Mouse (Mus musculus): ENCODE measurements around the gene Golim4.
"Not testable (repeated sequence)": the region's sequence is repeated elsewhere in the genome, so short reads cannot be mapped to it uniquely, and the experiment has no call there.

The Golim4 gene

DNA sequence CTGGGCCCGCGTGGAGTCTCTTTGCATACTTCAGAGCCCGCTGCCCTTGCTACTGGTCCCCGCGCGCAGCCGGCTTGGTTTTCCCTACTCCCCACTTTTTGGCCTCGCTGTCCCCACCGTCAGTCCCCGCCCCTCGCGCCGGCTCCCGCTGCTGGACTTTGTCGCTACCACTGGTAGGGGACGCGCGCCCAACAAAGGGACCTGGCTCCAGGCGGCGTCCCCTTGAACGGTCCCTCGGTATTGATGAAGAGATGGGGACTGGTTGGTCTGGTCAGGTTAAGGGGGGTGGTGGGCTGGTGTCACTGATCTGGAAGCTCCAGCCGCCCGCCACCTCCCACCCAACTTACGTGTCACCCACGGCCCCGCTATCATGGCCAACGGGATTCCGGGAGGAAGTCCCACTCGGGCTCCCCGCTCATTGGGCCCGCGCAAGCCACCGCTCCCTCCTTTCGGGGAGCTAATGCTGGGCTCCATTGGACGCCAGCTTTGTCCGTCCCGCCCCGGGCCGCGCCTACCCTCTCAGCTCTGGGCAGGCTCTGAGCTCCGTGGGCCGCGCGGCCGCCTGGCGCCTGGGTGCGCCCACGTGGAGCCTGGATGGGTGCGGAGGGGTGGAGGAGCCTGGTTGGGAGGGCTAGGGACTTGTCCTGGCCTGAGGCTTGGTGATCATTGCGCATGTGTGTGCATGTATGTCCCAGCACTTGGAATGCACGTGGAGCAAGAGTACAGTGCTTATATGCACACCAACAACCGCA lies at the start of gene Golim4:
Gene Golim4 (minus strand): TSS at position 399 of the 752 bp plus-strand sequence.
- peak; percentile 88 for DNase-seq

DNA sequence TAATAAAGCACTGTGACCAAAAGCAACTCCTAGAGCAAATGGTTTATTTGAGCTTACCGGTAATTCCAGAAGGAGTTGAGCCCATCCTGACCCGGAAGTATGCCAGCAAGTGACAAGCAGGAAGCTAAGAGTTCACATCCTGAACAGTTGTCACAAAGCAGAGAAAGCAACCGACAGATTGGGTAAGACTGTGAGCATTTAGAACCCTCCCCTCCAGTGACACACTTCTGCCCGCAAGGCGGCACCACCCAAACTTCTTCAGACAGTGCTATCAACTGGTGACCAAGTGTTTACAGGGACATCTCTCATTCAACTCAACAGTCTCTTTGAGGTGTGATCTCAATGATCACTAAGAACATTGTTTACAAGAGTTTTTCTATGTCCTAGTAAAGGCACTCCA lies 48.9 kb upstream of the Golim4 start:
- DNase-seq = no peak

DNA sequence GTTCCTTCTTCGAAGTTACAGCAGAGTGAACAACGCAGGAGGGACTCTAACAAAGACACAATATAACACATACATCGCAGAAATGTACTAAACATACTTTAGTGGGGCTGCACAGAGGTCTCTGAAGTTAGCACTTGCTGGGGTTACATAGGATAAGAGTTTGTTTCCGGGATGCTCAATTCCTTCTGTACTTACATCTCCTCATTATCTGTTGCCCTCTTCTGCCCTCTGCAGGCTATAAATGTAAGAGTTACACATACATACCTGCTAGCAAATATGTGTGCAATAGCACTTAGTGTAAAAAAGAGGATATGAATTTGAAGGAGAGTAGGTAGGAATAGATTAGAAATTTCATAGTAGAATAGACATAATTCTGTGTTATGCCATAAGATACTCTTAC lies 44.4 kb upstream of the Golim4 start:
- DNase-seq = no peak

DNA sequence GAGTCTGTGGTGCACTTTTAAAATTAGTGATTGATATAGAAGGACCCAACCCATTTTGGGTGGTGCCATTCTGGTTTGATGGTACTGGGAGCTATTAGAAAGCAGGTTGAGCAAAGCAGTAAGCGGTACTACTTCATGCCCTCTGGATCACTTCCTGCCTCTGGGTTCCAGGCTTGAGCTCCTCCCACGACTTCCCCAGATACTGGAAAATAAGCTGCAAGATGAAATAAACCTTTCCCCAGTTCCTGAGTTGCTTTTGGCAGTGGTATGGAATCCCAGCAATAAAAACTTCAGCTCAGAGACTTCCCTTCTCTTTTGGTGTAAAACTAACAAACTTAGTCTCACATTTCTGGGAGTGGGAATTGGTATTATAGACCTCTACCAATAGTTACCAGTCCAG lies 43.7 kb upstream of the Golim4 start:
- DNase-seq = no peak

DNA sequence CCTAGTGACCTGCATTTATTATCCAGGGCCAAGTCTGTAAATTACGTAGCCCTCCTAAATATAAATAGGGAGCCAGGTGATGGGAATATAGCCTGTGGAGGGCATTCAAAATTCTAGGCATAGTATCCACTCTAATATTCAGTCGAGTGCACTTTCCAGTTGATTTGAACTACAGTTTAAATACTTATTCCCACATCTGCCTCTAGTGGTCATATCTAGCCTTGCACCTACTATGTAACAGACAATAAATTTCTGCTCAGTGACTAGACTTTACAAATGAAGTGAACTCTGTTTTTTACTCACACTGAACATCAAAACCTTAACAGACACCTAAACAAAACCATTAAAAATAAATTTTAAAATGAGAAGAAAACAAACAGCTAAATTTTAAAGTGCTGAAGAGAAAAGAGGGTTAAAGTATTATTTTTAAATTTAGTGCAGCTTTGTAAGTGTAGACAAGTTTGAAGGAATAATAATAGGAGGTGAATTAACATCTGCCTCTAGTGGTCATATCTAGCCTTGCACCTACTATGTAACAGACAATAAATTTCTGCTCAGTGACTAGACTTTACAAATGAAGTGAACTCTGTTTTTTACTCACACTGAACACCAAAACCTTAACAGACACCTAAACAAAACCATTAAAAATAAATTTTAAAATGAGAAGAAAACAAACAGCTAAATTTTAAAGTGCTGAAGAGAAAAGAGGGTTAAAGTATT lies 24.4 kb upstream of the Golim4 start:
- DNase-seq = not testable (repeated sequence)

DNA sequence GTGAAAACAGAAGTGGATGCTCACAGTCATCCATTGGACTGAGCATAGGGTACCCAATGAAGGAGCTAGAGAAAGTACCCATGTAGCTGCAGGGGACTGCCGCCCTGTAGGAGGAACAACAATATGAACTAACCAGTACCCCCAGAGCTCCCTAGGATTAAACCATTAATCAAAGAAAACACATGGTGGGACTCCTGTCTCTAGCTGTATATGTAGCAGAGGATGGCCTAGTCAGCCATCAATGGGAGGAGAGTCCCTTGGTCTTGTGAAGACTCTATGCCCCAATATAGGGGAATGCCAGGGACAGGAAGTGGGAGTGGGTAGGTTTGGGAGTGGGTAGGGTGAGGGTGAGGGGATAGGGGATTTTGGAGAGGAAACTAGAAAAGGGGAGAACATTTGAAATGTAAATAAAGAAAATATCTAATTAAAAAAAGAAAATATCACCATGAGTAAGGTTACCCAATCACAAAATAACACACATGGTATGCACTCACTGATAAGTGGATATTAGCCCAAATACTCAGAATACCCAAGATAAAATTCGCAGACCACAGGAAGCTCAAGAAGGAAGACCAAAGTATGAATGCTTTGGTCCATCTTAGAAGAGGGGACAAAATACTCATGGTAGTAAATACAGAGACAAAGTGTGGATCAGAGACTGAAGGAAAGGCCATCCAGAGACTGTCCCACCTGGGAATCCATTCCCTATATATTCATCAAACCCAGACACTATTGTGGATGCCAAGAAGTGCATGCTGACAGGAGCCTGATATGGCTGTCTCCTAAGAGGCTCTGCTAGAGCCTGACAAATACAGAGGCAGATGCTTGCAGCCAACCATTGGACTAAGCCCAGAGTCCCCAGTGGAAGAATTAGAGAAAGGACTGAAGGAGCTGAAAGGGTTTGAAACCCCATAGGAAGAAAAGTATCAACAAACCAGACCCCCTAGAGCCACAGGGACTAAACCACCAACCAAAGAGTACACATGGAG lies 6.3 kb upstream of the Golim4 start:
- DNase-seq = not testable (repeated sequence)

DNA sequence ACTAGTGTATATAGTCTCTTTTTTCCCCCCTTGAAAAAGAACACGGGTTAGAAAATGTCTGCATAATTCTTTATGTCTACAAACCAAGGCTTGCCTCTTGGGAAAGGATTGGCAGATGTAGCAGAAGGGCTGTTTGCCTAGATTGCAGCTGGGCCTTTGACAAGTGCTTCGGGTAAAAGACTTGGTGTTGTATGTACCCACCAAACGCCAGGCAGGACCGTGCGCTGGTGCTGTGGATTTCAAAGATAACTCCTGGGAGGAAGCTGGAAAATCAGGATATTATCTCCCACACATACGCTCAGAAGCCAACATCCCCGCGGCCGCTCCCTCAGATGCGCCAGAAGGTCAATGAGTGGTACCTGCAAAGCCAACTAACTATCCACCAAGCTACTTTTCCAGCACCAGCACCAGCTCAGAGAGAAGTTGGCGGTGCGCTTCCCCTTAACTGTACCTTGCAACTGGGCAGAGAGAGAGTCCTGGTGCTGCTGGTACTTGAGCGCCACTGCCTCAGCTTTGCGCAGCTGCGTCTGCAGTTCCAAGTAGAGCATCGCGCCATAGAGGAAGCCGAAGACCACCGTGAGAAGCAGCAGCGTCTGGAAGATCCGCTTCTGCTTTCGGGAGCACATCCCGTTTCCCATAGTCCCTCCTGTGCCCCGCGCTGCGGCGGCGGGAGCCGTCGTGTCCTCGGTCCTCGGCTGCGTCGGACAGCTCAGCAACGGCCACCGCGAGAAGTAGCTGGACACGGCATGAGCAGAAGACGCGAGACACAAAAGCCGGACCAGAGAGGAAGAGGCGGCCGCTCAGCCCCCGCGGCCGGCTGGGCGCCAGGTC lies 873 bp downstream of the Golim4 start:
- DNase-seq = no peak

DNA sequence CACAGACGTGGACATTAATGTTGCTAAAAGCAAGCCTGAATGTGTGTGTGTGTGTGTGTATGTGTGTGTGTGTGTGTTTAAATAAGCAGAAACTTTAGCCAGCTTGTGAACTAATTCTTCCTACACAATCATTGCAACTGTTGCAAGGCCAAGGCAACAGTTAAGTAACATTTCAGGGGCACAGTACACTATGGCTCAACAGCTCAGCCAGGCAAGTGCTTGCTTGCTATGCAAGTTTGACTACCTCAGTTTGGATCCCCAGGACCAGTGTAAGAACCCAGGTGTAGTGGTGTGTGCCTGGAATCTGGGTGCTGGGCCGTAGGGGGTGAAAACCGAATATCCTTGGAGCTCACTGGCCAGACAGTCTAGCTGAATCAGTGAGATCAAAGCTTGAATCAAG lies 2.6 kb downstream of the Golim4 start:
- no peak for DNase-seq

DNA sequence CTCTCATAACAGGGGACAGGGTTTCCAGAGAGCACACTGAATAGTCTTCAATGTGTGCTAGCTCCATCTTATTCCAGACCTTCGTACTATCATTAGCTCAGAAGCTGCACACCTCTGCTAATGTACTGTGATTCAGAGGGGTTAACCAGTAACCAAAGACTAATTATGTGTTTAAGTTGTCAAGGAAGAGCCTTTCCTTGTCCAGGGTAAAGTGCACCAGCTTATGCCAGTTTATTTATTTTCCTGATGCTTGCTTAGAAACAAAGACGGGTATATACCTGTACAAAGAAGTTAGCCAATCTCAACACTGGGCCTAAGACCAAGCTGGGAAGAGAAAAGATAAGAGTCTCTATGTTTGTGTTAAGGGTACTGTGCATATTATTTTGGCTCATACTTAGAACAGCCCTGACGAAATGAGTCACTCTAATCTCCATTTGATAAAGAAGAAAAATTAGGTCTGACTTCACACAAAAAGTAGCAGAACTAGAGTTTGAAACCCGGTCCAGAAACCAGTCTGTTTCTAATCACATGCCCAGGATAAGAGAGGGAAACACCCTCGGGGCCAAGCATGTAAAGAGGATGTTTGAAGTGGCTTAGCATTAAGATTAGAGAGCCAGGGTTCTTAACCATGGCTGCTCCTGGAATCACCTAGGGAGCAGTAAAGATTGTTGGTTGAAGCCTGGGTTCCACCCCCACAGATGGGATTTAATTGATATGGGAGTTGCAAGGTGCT lies 4.3 kb downstream of the Golim4 start:
- no peak for DNase-seq

DNA sequence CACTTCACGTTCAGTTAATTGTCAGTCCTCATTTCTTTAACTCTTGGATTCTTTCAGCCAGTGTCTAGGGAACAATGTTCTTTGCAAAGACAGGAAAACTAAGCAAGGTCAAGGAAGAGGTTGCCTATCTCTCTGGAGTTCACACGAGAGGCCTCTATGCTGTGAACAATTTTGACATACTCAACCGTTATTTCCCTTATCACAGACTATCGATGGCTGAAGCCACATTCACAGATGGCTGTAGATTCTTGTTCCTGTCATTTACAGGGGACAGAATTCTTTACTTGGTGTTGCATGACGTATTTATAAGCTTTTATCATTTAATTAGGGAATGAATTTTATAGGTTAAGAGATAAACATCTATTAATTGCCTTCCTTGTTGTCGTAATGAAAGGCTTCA lies 5.9 kb downstream of the Golim4 start:
- no peak for DNase-seq

DNA sequence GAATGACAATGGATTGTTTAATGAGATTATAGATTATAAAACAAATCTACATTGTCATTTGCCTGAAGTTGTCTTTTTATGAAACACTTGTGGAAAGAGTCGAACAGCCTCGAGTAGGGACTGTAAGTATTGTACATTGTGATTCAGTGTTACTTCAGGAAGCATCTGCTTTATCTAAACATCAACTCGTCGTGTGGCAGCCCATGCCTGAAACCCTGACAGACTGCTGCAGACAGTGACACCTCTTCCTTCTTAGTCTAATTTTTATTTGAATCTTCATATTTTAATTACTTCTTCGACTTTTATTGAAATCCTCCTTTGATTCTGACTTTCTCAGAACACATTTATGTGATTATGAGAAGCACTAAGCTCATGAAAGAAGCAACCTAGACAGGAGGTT lies 7.4 kb downstream of the Golim4 start:
- no peak for DNase-seq

DNA sequence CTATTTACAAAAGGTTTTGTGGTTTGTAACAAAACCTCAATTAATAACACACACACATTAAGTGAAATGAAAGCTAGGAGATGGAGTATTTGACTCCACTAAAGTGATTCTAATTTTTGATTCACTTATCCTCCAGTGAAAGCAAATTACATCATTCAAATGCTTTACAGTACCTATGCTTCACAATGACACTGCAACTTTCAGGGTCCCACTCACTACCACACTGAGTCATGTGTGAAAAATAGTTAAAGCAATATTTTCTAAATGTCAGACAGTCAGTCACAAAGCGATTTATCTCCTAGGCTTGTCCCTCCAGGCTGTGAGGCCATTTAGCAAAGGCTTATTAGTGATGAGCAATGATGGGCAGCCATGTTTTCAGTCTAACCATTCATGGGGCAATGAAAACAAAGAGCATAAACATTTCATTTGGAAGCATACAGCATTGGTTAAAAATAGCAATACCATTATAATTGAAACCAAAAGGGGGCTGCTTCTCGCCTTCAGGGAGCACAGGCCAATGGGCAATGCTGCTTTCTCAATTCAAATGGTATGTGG lies 8.1 kb downstream of the Golim4 start:
- no peak for DNase-seq

DNA sequence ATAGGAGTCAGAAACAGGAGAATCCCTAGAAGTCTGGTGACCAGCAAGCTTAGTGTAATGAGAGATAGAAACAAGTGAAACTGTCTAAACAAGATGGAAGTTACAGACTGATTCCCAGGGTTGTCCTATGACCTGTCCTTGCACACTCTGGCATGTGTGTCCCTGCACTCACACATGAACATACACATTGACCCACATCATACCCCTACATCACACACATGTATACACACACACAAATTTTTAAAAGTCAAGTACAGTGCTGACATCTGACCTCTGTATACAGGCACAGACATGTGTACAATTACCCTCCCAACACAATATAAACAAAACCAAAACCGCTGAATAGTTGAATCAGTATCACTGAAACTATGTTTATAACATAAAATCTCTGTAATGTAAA lies 8.7 kb downstream of the Golim4 start:
- no peak for DNase-seq

DNA sequence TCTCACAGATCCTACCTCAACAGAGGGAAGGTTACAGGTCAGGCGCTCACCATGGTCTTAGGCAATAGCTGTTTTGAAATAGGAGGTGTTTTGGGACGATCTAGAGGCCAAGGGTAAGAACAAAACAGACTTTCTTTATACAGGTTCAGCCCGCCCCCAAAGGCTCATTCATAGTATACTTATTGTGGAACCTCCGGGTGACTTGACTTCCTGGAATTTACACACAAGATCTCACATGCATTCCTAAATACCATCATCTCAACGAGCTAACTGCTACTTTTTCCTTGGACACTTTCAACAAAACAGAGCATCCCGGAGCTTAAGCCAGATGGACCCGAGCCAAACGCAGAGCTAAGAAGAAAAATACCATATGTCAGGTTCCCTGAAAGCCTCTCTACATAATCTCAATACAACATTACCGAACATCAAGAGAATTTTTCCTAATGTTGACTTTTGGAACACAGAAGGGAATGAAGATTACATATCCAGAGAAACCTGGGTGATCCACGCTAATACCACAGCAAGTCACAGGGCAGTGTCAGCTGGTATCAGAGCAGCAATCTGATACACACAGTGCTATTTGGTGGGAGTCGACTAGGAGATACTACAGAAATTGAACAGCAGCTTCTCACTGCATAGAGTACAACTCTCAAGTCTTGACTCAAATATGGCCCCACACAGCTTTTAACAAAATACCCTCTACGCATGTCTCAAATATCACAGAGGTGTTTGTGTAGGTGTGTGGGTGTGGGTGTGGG lies 14.3 kb downstream of the Golim4 start:
- DNase-seq = no peak

DNA sequence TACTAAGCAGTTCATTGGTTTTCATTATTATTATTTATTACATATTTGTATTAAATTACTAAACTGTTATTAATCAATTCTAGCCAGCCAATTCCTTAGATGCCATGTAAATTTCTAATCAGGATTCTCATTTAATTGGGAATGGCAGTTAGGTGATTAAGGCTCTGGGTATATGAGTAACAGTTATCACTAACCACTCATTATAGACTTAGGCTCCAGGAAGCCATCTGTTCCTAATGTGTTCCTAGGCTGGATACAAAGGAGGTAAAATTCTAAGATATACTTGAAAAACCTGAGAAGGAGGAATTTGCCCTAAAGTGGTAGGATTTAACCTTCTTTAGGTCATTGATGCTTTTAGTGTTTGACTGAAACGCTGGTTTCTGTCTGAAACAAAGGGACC lies 14.9 kb downstream of the Golim4 start:
- DNase-seq = no peak

DNA sequence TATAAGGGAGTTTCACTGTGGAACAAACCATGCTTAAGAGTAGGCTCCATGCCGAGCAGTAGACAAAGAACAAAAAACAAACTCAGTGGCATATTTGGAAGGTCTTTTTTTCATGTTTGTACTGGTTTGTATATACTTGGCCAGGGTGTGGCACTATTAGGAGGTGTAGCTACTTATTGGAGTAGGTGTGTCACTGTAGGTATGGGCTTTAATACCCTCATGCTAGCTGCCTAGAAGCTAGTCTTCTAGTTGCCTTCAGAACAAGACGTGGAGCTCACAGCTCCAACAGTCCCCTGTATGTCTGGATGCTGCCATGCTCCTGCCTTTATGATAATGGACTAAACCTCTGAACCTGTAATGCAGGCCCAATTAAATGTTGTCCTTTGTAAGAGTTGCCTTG lies 20.6 kb downstream of the Golim4 start:
- no peak for DNase-seq

DNA sequence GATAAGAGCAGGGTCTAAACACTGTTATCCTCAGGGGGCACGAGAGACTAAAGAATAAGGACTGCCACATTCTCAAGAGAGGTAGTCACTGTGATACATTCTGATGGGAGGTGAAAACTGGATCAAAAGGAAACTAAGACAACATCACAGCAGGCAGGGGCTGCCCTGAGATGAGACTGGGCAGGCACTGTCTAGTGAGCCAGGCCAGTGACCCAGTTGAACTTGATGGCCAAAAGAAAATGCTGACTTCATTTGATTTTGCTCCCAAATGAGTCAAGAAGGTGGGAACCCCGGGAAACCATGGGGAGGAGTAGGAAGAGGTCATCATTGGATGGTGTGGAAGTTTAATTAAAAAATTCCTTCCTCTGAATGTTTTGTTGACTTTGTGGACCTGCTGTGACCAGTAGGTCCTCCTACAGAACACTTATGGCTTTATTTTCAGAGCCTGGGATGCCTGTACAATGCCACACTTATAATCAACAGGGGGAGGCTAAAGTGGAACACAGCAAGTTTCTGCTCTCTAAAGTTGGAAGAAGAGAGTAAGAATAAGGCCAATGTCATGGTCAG lies 26.0 kb downstream of the Golim4 start:
- DNase-seq = no peak

DNA sequence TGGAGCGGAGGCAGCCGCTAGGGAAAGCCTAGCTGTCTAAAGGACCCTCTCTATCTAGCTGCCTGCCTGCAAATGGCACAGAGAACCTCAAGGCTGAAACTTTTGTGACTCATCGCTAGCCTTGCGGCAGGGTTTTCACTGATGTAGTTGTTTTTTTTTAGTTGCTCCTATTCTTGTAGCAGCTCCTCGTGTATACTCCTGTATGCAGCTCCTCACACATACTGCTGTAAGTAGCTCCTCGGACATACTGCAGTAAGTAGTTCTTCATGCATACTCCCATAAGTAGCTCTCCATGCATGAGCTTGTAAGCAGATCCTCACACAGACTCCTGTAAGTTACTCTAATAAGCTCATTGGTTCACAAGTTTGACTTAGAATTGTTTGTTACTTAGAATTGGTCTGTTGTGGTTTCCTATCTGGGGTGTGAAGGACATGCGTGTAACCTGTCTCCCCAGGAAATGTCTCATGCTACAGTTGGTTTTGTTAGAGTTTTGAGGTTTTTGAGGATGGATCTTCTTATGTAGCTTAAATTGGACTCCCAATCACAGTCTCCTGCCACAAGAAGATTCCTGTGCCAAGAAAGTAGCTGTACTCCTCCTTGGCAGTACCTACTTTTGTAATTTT lies 26.7 kb downstream of the Golim4 start:
- DNase-seq = no peak

DNA sequence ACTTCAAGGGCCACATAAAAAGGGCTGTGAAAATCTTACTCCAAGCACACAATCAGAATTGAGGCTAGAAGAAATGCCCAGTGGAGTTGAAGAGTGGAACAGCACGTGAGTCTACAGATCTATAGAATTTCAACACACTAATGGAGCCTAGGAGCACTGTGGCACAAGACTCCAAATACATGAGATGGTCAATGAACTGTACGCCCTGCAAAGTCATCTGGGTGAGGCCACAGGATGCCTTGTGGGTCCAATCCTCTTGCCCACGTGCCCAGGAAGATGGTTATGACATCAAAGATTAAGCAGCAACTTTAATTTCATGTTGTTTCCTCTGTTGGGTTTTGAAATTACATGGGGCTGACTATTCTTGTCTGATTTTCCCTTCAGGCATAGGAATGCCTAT lies 30.4 kb downstream of the Golim4 start:
- no peak for DNase-seq

DNA sequence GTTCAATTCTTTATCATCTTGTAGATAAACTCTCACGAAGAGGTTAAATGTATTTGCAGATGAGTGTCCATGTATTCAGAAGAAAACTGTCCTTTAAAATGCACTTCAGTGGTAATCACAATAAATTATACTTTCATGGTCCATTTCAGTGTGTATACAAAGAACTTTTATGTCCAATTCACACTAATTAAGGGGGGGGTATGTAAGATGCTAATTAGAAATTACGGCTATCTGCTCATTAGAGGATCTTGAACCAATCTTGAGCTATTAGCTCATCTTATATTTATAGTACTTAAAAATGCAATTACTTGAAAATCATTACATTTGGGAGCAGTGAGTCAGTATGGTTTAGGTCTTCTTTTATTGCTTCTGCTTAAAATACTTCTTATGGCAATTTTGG lies 31.6 kb downstream of the Golim4 start:
- no peak for DNase-seq

Data from kidney, adult 11 months (tissue).